Mouse (Mus musculus) retina, postnatal 1 day (tissue): ENCODE results near the gene Prss30.
"Not testable (repeated sequence)": the region's sequence is repeated elsewhere in the genome, so short reads cannot be mapped to it uniquely, and the experiment has no call there.

Experiments
- DNase-seq: peaks from one replicate; pipeline ENCODE4 v3.0.0-alpha.2; 2012

The Prss30 gene

GRCm38 (mm10) chr17:23982912-23983311, 2.5 kb upstream of the Prss30 start:
- no peak for DNase-seq

DNA sequence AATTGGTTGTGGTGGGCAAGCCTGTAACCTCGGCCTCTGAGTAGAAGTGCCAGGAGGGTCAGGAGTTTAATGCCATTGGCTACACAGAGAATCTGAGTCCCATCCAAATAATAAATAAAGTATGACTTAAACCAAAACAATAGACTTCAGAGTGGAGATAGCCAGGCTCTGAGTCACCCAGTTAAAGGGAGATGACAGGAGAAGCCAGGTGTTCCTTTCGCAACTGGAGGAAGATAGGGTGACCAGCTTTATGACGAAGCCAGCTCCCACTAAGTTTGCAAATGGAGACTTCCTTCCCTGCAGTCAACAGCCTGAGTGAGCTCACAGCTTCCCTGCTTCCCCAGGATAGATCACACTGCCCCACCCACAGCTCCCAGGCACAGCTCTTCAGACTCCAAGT, 895 bp downstream of the Prss30 start:
- no peak for DNase-seq

DNA sequence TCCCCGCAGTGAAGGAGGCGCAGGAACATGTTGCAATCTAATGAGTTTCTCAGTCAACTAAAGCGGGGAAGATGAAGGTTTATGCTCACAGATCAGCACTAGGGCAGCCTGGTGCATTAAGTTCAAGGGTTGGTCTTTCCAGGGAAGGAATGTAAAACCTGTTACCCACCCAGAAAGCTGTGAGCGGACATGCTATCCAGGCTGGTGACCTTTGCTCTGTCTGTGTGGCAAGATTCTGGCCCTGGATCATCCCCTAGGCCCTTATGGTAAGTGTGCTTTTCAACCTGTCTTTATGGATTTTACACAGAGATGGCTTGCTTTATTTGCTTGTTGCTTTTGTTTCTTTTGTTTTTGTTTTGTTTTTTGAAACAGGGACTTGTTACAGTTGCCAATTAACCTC, 3.7 kb downstream of the Prss30 start:
- no peak for DNase-seq

GRCm38 (mm10) chr17:23971315-23971714, 9.1 kb downstream of the Prss30 start:
- DNase-seq: no peak

GRCm38 (mm10) chr17:23969231-23969630, 11.1 kb downstream of the Prss30 start:
- peak; percentile 78 for DNase-seq

DNA sequence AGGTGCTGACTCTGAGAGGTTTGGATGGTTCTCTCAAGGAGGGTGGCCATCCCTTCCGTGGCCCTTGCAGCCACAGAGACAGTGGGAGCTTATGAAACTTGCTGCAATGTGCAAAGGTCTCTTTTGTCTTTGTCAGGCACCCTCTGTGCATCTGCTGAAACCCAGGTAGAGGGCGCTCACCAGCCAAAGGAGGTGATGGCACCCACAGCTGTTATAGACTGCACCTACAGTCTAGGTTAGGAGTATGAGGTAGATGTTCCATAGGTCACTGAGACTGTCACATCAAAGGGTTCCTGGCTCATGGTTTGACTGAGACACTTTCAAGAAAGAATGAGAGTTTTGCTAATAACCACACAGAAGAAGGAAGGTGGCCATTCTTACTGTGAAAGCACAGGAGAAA, 11.6 kb downstream of the Prss30 start:
- no peak for DNase-seq

DNA sequence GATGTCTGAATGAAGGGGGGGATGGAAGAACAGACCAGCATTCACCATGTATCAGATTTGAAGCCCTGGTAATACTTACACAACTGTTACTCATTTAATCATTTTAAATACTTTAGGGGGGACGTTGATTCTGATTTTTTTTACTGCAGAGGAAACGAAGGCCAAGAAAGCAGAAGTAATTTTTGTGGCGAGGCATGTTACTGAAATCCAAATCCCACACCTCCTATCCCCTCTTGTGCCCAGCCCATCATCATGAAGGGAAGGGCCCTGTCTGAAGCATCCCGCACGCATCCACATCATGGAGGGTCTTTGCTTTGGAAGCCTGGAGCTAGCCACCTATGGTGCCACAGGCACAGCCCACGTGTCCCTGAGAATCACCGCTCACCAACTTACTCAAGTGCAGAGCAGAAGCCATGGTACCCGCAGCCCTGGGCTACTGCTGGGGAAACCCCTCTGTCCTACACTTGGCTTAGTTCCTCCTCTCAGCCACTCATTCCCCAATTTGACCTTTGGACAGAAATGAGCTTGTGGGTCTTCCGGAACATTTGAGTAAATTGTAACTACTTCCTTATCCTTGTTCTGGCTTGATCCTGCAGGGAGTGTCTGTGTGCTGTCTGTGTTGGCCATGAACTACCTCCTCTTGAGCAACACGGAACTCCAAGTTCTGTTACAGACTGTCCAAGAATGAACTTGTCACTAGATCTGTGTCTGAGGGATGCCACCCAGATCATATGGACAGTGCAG, 13.5 kb downstream of the Prss30 start:
- DNase-seq: no peak

DNA sequence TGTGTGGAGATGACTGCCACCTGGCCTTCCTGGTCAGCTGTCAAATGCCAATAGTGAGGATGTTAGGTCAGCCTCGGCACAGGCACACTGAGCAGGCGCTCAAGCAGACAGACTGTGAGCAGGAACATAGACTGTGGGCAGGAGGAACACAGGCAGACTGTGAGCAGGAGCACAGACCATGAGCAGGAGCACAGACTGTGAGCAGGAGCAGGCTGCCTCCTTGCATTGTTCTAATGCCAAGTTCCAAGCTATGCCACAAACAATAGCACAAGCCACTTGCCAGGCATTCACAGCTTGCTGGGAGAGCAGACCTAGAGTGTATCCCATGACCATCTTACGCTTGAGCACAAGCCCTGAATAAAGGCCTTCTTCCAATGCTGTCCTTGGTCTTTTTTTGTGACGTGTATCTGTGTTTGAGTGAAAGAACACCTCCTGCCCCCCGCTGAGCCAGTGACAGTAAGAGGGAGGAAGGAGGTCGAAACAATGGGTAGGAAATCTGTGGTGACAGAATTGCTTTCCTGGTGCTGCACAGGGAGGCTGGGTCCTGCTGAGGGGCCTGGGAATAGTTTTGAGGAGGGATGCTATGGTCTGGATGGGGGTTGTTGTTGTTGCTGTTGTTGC, 14.5 kb downstream of the Prss30 start:
- peak; percentile 17 for DNase-seq

GRCm38 (mm10) chr17:23961573-23962122, 18.7 kb downstream of the Prss30 start:
- no peak for DNase-seq

DNA sequence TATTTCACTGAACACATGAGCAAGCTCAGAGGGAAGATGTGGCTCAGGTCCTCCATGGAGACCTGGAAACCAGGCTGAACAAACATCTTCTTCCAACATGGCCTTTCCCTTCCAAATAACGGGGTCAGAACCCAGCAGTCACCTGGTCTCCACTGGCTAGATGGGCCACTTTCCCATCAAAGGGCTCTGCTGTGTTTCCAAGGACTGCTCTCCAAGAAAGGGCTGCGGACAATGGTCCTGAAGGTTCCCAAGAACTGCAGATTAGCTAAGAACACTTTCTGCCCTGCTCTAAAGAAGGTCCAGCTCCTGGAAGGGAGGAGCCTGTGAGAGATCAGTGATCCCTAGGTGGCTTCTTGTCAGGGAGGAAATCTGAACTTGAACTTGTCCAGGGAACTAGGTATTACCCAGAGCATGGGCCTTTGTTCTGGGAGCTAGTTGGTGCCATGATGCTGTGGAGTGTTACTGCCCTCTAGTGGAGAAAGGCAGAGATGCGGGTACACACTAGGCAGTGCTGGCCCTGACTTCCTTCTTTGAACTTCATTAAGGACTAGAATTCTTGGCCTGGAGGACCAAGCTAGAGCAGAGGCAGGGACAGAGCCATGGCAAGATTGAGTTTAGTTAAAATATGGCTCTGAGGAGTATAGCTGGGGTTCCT, 20.2 kb downstream of the Prss30 start:
- DNase-seq: peak; percentile 90

- DNase-seq: no peak
Measured at GRCm38 (mm10) chr17:23955174-23955573, 25.2 kb downstream of the Prss30 start, which contains the start of gene Sbpl. TSS of gene Sbpl (minus strand) at chr17:23955274.

DNA sequence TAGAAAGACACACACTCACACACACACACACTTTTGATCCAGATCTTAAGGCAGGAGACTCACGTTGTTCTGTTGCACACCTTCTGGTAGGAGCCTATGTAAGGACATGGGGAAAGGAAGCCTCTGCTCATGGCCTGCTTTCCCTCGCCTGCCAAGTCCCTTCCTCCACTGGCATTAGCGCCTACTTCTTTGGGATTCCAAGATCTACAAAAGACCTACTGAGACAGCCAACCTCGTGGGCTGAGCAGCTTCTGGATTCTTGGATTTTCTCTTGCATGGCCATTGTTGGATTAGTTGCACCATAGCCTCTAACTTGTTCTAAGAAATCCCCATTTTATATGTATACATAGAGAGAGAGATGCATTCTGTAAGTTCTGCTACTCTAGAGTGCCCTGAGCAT, 29.5 kb downstream of the Prss30 start:
- not testable (repeated sequence) for DNase-seq

GRCm38 (mm10) chr17:23949068-23949467, 31.3 kb downstream of the Prss30 start:
- no peak for DNase-seq

DNA sequence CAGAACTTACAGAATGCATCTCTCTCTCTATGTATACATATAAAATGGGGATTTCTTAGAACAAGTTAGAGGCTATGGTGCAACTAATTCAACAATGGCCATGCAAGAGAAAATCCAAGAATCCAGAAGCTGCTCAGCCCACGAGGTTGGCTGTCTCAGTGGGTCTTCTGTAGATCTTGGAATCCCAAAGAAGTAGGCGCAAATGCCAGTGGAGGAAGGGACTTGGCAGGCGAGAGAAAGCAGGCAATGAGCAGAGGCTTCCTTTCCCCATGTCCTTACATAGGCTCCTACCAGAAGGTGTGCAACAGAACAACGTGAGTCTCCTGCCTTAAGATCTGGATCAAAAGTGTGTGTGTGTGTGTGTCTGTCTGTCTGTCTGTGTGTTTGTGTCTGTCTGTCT, 32.9 kb downstream of the Prss30 start:
- DNase-seq: not testable (repeated sequence)

DNA sequence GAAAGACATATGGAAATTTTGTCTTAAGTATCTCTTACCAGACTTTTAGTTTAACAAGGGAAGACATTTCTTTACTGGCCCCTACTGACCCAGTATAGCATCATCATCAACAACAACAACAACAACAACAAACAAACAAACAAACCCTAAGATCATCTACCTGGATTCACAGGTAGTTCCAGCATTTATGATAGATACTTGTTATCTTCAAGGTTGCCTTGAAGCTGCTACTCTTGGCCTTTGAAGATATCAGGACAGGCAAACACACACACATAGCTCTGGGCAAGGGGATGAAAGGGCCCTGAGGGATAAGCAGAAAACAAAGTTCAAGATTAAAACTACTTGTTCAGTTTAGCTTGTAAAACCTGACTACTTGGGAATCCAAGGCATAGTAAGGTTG, 39.0 kb downstream of the Prss30 start, which contains the start of gene Sbp:
Gene Sbp, plus strand, starts transcription at position 301 of the 400 bp plus-strand sequence.
- DNase-seq: no peak

DNA sequence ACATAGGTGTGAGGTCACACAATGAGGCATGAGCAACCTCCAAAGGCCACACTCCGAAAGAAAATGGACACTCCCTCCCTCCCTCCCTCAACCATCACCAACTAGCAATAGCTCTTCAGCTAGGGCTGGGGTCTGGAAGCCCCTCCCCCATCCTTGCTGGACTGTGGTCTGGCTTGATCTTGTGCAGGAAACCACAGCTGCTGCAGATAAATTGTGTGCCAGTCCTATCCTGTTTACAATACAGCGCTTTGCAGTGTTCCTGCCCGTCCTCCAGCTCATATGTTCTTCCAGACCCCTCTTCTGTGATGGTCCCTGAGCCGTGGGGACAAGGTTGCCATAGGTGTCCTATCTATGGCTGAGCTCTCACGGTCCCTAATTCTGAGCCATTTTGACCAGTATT, 49.2 kb downstream of the Prss30 start:
- DNase-seq: no peak

DNA sequence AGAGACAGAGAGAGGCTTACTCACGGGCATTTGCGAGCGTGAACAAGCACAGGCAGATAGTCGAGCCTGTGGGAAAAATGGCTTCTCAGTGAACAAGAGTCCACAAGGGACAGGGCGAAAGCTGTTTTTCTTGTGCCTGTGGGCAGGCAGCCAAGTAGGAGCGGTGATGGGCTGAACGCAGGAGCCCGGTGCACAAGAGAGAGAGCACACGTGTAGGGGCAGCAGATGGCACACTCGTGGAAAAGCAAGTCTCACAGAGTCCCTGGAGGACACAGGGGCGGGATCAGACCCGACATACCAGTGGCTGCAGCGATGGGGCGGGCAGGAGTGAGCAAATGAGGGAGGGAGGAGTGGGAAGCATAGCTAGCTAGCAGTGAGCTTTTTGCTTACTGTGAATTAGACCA, 55.3 kb downstream of the Prss30 start:
- DNase-seq: peak; percentile 88

- peak; percentile 96 for DNase-seq
Measured at GRCm38 (mm10) chr17:23924531-23925007, 55.8 kb downstream of the Prss30 start.
